ENCODE assay signal across 25 mouse cellular contexts in genomic region chr9:42439446-42439845, GRCm38 (mm10). TPM values are rescaled to one million over a fixed set of nuclear protein-coding genes. Genes with fewer than 3 reads are reported as not detected.
DNase-seq lines count a peak whose midpoint lies in the region; ATAC-seq and TF ChIP-seq lines count a peak whose summit lies in the region.
"Had no signal": no experiment of that assay in that cellular context is flagged by ENCODE, and none has a peak within 500 bp of the region (broad histone marks: within the 10 kb centered on the region; RNA-seq: fewer than 3 reads in every experiment).

No protein-coding gene starts in this region.

- no peak for TF ChIP-seq EP300 in ES-Bruce4 (IDR thresholded peaks at IDR 0.05; ENCODE audit: insufficient read depth, low read depth, low read length)
- TF ChIP-seq EP300 in liver, postnatal 0 days (IDR thresholded peaks at IDR 0.05; ENCODE audit: low read depth), result no peak

- H3K4me1 ChIP-seq in forebrain, embryonic 10.5 days, result peaks cover 25% of the 10 kb centered on the region
- H3K4me1 ChIP-seq in forebrain, embryonic 15.5 days, result peaks cover 3% of the 10 kb centered on the region
- H3K4me1 ChIP-seq in ES-Bruce4 (ENCODE audit: control insufficient read depth, insufficient read depth, low read length), result peaks cover 3% of the 10 kb centered on the region
- no peaks in the 10 kb centered on the region for H3K4me1 ChIP-seq in liver, postnatal 0 days (ENCODE audit: insufficient read depth)
- H3K4me1 ChIP-seq: limb, embryonic 10.5 days had no signal

- peaks cover 87% of the 10 kb centered on the region for H3K36me3 ChIP-seq in forebrain, embryonic 10.5 days (replicated peaks)
- H3K36me3 ChIP-seq in forebrain, embryonic 15.5 days, result peaks cover 59% of the 10 kb centered on the region
- H3K36me3 ChIP-seq in ES-Bruce4 (ENCODE audit: control insufficient read depth, insufficient read depth, low read length, poor library complexity, severe bottlenecking), result peaks cover 26% of the 10 kb centered on the region
- peaks cover 85% of the 10 kb centered on the region for H3K36me3 ChIP-seq in liver, postnatal 0 days (replicated peaks; ENCODE audit: insufficient read depth, low read length)

- H3K4me2 ChIP-seq in forebrain, embryonic 15.5 days (replicated peaks), result no peak overlapping the region
- no peak overlapping the region for H3K4me2 ChIP-seq in liver, postnatal 0 days (ENCODE audit: low read depth, low read length)
- H3K4me2 ChIP-seq: heart, embryonic 11.5 days had no signal

- TF ChIP-seq POLR2A in ES-Bruce4 (IDR thresholded peaks at IDR 0.05; ENCODE audit: insufficient read depth, low read length), result no peak
- no peak for TF ChIP-seq POLR2A in brain, embryonic 14.5 days (IDR thresholded peaks at IDR 0.05; ENCODE audit: borderline replicate concordance, extremely low read depth, insufficient read depth, insufficient read length, poor library complexity, severe bottlenecking)

- peak; percentile 28 for DNase-seq in forebrain, embryonic 10.5 days (ENCODE audit: extremely low spot score, low spot score)
- peak in 1 of 2 experiments; percentile 29 for DNase-seq in layer of hippocampus, adult 2 months (ENCODE audit: low spot score in 2 of 2)
- no peak for DNase-seq in layer of hippocampus, postnatal 25 days (ENCODE audit: extremely low spot score in 1 of 2, low spot score in 1 of 2)
- DNase-seq in brain, embryonic 14.5 days (ENCODE audit: low read depth), result peak; percentile 77
- DNase-seq in heart, postnatal 36 days, result no peak
- DNase-seq in liver, postnatal 0 days, result no peak
- DNase-seq: adrenal gland, postnatal 10 days; cerebellum, adult 11 months; cerebellum, postnatal 10 days; heart, postnatal 10 days; kidney, adult 2 months; kidney, postnatal 14 days; lung, adult 18-20 months; lung, postnatal 14 days; retina, postnatal 1 day had no signal

- WGBS in forebrain, embryonic 10.5 days, result 23% methylated on average over 4 of the region's 4 CpGs
- WGBS in forebrain, embryonic 15.5 days, result 7% methylated on average over 4 of the region's 4 CpGs
- 83% methylated on average over 4 of the region's 4 CpGs for WGBS in liver, postnatal 0 days (ENCODE audit: insufficient replicate concordance)

- intact Hi-C loops in heart, postnatal 36 days (cut with DNase I), result no loop called here

- H3K27me3 ChIP-seq in forebrain, embryonic 10.5 days (ENCODE audit: poor library complexity, severe bottlenecking), result no peaks in the 10 kb centered on the region
- H3K27me3 ChIP-seq in forebrain, embryonic 15.5 days, result no peaks in the 10 kb centered on the region
- H3K27me3 ChIP-seq in ES-Bruce4 (ENCODE audit: control insufficient read depth, insufficient read depth, low read length, poor library complexity, severe bottlenecking), result no peaks in the 10 kb centered on the region
- no peaks in the 10 kb centered on the region for H3K27me3 ChIP-seq in liver, postnatal 0 days (ENCODE audit: insufficient read depth, low read length)
- H3K27me3 ChIP-seq: megakaryocyte, embryonic 14.5 days had no signal

- H3K9me3 ChIP-seq in forebrain, embryonic 10.5 days, result no peaks in the 10 kb centered on the region
- H3K9me3 ChIP-seq in forebrain, embryonic 15.5 days, result no peaks in the 10 kb centered on the region
- no peaks in the 10 kb centered on the region for H3K9me3 ChIP-seq in ES-Bruce4 (replicated peaks; ENCODE audit: control insufficient read depth, insufficient read depth, low read length, poor library complexity, severe bottlenecking)
- H3K9me3 ChIP-seq in liver, postnatal 0 days (ENCODE audit: low read length), result no peaks in the 10 kb centered on the region
- H3K9me3 ChIP-seq: embryonic facial prominence, embryonic 10.5 days; limb, embryonic 10.5 days had no signal

- no peak overlapping the region for H3K9ac ChIP-seq in forebrain, embryonic 15.5 days (replicated peaks)
- H3K9ac ChIP-seq in ES-Bruce4 (ENCODE audit: low read depth, poor library complexity, severe bottlenecking), result peak overlapping the region; percentile 34; the same call in 1 of the 2 replicates
- H3K9ac ChIP-seq in liver, postnatal 0 days (replicated peaks), result no peak overlapping the region

- peak overlapping the region; percentile 63; the same call in 1 of the 2 replicates for H3K27ac ChIP-seq in forebrain, embryonic 10.5 days
- H3K27ac ChIP-seq in forebrain, embryonic 15.5 days (replicated peaks), result no peak overlapping the region
- H3K27ac ChIP-seq in layer of hippocampus, adult 2 months, result peak overlapping the region; percentile 72
- peak overlapping the region; percentile 94 for H3K27ac ChIP-seq in ES-Bruce4 (ENCODE audit: insufficient read depth, low read length)
- no peak overlapping the region for H3K27ac ChIP-seq in liver, postnatal 0 days (ENCODE audit: low read depth)
- H3K27ac ChIP-seq: embryonic facial prominence, embryonic 10.5 days; limb, embryonic 10.5 days had no signal

- ATAC-seq in forebrain, embryonic 15.5 days (replicated peaks), result no peak
- ATAC-seq in liver, postnatal 0 days, result no peak
- ATAC-seq: activated CD4-positive, CD25-positive, alpha-beta regulatory T cell, adult 4 months; inflammation-experienced regulatory T-cells, adult 6 months had no signal

- TF ChIP-seq CTCF in layer of hippocampus, adult 2 months (conservative IDR thresholded peaks at IDR 0.05), result no peak
- TF ChIP-seq CTCF in ES-Bruce4 (IDR thresholded peaks at IDR 0.05; ENCODE audit: low read depth, low read length), result no peak
- no peak for TF ChIP-seq CTCF in brain, embryonic 14.5 days (IDR thresholded peaks at IDR 0.05; ENCODE audit: borderline replicate concordance, extremely low read depth, insufficient read depth, insufficient read length)
- no peak for TF ChIP-seq CTCF in liver, postnatal 0 days (IDR thresholded peaks at IDR 0.05; ENCODE audit: low read depth)

- no peak overlapping the region for H3K4me3 ChIP-seq in forebrain, embryonic 10.5 days
- H3K4me3 ChIP-seq in forebrain, embryonic 15.5 days, result no peak overlapping the region
- H3K4me3 ChIP-seq in layer of hippocampus, adult 2 months, result no peak overlapping the region
- H3K4me3 ChIP-seq in ES-Bruce4 (ENCODE audit: low read depth, low read length), result no peak overlapping the region
- H3K4me3 ChIP-seq in liver, postnatal 0 days (ENCODE audit: low read depth, low read length), result no peak overlapping the region
- H3K4me3 ChIP-seq: embryonic facial prominence, embryonic 10.5 days; limb, embryonic 10.5 days; megakaryocyte, embryonic 14.5 days had no signal

RNA-seq across cellular contexts. Expression of gene Tecta, which starts 39.7 kb away (rescaled TPM):
- polyA plus RNA-seq in forebrain, embryonic 10.5 days (2016; fragmentation: Nextera tagmentation; extraction: Ambion mirVana), result 0.02 and 0.04 TPM in 2 replicates
- polyA plus RNA-seq in forebrain, embryonic 15.5 days (2015; fragmentation: Nextera tagmentation; extraction: Ambion mirVana), result 0.36 and 0.41 TPM in 2 replicates
- under 1 TPM; 0.38 to 0.44 TPM for total RNA-seq in layer of hippocampus, adult 2 months (2021)
- total RNA-seq in layer of hippocampus, postnatal 25 days (2021), result under 1 TPM; 0.44 to 0.94 TPM
- not detected in 2 replicates for polyA plus RNA-seq in ES-Bruce4 (2011; ENCODE audit: insufficient read depth, insufficient read length, low read depth, missing spikeins)
- 0.63 and 0.71 TPM in 2 replicates for polyA plus RNA-seq in brain, embryonic 14.5 days (2012; rRNA removed)
- not detected for total RNA-seq in heart, postnatal 36 days (2021)
- polyA plus RNA-seq in liver, postnatal 0 days (2015; fragmentation: Nextera tagmentation; extraction: Ambion mirVana), result 0.07 and 0.09 TPM in 2 replicates
- total RNA-seq: granulocyte monocyte progenitor cell, adult 5-6 weeks; liver, adult 2 months had no signal
- polyA plus RNA-seq: activated CD4-positive, CD25-positive, alpha-beta regulatory T cell, adult 4 months; inflammation-experienced regulatory T-cells, adult 6 months; liver, adult 2 months had no signal

Comparison
In these comparisons a context has a peak if more than half of its experiments do, and no peak if none do; other contexts are left out.
1. H3K27ac ChIP-seq: peak in forebrain, embryonic 10.5 days (single experiment), layer of hippocampus, adult 2 months (single experiment) and ES-Bruce4 (single experiment); none in forebrain, embryonic 15.5 days (single experiment) and liver, postnatal 0 days (single experiment).
2. DNase-seq: peak in forebrain, embryonic 10.5 days (single experiment) and brain, embryonic 14.5 days (single experiment); none in layer of hippocampus, postnatal 25 days (0 of 2), heart, postnatal 36 days (0 of 2) and liver, postnatal 0 days (single experiment).